ENCODE assay signal across 27 mouse cellular contexts in genomic region chr7:45088597-45088996, GRCm38 (mm10).
"Had no signal": no experiment of that assay in that cellular context is flagged by ENCODE, and none has a peak within 500 bp of the region (broad histone marks: within the 10 kb centered on the region; RNA-seq: fewer than 3 reads in every experiment).

No protein-coding gene starts in this region.

- H3K36me3 ChIP-seq: liver, embryonic 15.5 days had no signal

- DNase-seq: gastrocnemius, postnatal 14 days; gastrocnemius, postnatal 36 days; heart, adult 18-20 months; heart, postnatal 14 days; heart, postnatal 36 days; kidney, adult 11 months; kidney, adult 2 months; kidney, adult 9 months; kidney, postnatal 25 days; kidney, postnatal 4 days; liver; liver, embryonic 13.5 days had no signal

- H3K27me3 ChIP-seq: heart, embryonic 13.5 days; heart, embryonic 15.5 days; hindbrain, embryonic 15.5 days; kidney, embryonic 15.5 days; limb, embryonic 12.5 days; liver, embryonic 13.5 days; liver, embryonic 15.5 days had no signal

- ATAC-seq: hindbrain, postnatal 0 days; intestine, embryonic 16.5 days had no signal

- H3K4me3 ChIP-seq: heart, embryonic 10.5 days; heart, embryonic 13.5 days; heart, embryonic 15.5 days; hindbrain, embryonic 13.5 days; hindbrain, embryonic 15.5 days; kidney, embryonic 15.5 days; layer of hippocampus, adult 2 months; left cerebral cortex, adult 2 months; limb, embryonic 10.5 days; limb, embryonic 12.5 days; liver, embryonic 13.5 days; liver, embryonic 15.5 days had no signal

- H3K9ac ChIP-seq: heart, embryonic 13.5 days; heart, embryonic 15.5 days; hindbrain, embryonic 13.5 days; hindbrain, embryonic 15.5 days; kidney, embryonic 15.5 days; limb, embryonic 12.5 days; liver, embryonic 13.5 days; liver, embryonic 15.5 days had no signal

- H3K9me3 ChIP-seq: heart, embryonic 13.5 days; heart, embryonic 15.5 days; hindbrain, embryonic 13.5 days; hindbrain, embryonic 15.5 days; kidney, embryonic 15.5 days; limb, embryonic 10.5 days; limb, embryonic 12.5 days; liver, embryonic 13.5 days; liver, embryonic 15.5 days had no signal

- H3K4me2 ChIP-seq: heart, embryonic 13.5 days; heart, embryonic 15.5 days; hindbrain, embryonic 13.5 days; hindbrain, embryonic 15.5 days; kidney, embryonic 15.5 days; limb, embryonic 12.5 days; liver, embryonic 11.5 days; liver, embryonic 13.5 days; liver, embryonic 15.5 days had no signal

- H3K27ac ChIP-seq: heart, embryonic 10.5 days; heart, embryonic 13.5 days; heart, embryonic 15.5 days; hindbrain, embryonic 13.5 days; hindbrain, embryonic 15.5 days; hindbrain, postnatal 0 days; kidney, embryonic 15.5 days; kidney, postnatal 0 days; layer of hippocampus, adult 2 months; left cerebral cortex, adult 2 months; limb, embryonic 10.5 days; limb, embryonic 12.5 days; liver, embryonic 13.5 days; liver, embryonic 15.5 days had no signal
